Mouse (Mus musculus): ENCODE data around the gene Vamp3. TPM values are rescaled to one million over a fixed set of nuclear protein-coding genes. Genes with fewer than 3 reads are reported as not detected.
A peak's percentile ranks its signal among the peaks of the same experiment; 100 is the strongest.
"Not testable (repeated sequence)": the region's sequence is repeated elsewhere in the genome, so short reads cannot be mapped to it uniquely, and the experiment has no call there.

The Vamp3 gene
- polyA plus RNA-seq, 1 experiment: 34.5 TPM

- Histone ChIP-seq H3K4me3 (ENCODE audit: low read depth, low read length) (no peak overlapping the region), H3K27ac (ENCODE audit: insufficient read depth, low read depth, low read length) (no peak overlapping the region), H3K27me3 (ENCODE audit: control insufficient read depth, insufficient read depth, low read length) (no peaks in the 10 kb centered on the region), H3K36me3 (ENCODE audit: control insufficient read depth, insufficient read depth, low read length) (peaks cover 31% of the 10 kb centered on the region), H3K4me1 (ENCODE audit: control insufficient read depth, insufficient read depth, insufficient read length, low read length) (no peaks in the 10 kb centered on the region)
- 96% methylated on average over 11 of the region's 11 CpGs for WGBS
- TF ChIP-seq POLR2A (IDR thresholded peaks at IDR 0.05; ENCODE audit: low read depth, low read length) (no peak), CTCF (IDR thresholded peaks at IDR 0.05; ENCODE audit: extremely low read depth, insufficient read length, insufficient replicate concordance, low read depth, low read length) (no peak)
Measured at GRCm38 (mm10) chr4:151037800-151038199, 20.0 kb downstream of the Vamp3 start.

GRCm38 (mm10) chr4:151036521-151036920 is 21.2 kb downstream of the Vamp3 start:
- WGBS: 90% methylated on average over 7 of the region's 7 CpGs
- no peak for TF ChIP-seq POLR2A (IDR thresholded peaks at IDR 0.05; ENCODE audit: low read depth, low read length)
- TF ChIP-seq CTCF (IDR thresholded peaks at IDR 0.05; ENCODE audit: extremely low read depth, insufficient read length, insufficient replicate concordance, low read depth, low read length): no peak
- H3K27me3 ChIP-seq (ENCODE audit: control insufficient read depth, insufficient read depth, low read length): no peaks in the 10 kb centered on the region
- no peak overlapping the region for H3K4me3 ChIP-seq (ENCODE audit: low read depth, low read length)
- H3K4me1 ChIP-seq (ENCODE audit: control insufficient read depth, insufficient read depth, insufficient read length, low read length): no peaks in the 10 kb centered on the region
- peaks cover 35% of the 10 kb centered on the region for H3K36me3 ChIP-seq (ENCODE audit: control insufficient read depth, insufficient read depth, low read length)
- H3K27ac ChIP-seq (ENCODE audit: insufficient read depth, low read depth, low read length): no peak overlapping the region

- no peaks in the 10 kb centered on the region for H3K4me1 ChIP-seq (ENCODE audit: control insufficient read depth, insufficient read depth, insufficient read length, low read length)
- no peak for TF ChIP-seq POLR2A (IDR thresholded peaks at IDR 0.05; ENCODE audit: low read depth, low read length)
- TF ChIP-seq CTCF (IDR thresholded peaks at IDR 0.05; ENCODE audit: extremely low read depth, insufficient read length, insufficient replicate concordance, low read depth, low read length): peak; percentile 68; the same call in 1 of the 2 replicates
- no peaks in the 10 kb centered on the region for H3K27me3 ChIP-seq (ENCODE audit: control insufficient read depth, insufficient read depth, low read length)
- no peak overlapping the region for H3K4me3 ChIP-seq (ENCODE audit: low read depth, low read length)
- H3K27ac ChIP-seq (ENCODE audit: insufficient read depth, low read depth, low read length): no peak overlapping the region
- 61% methylated on average over 6 of the region's 6 CpGs for WGBS
- H3K36me3 ChIP-seq (ENCODE audit: control insufficient read depth, insufficient read depth, low read length): peaks cover 36% of the 10 kb centered on the region
Measured at GRCm38 (mm10) chr4:151027001-151027400, 30.8 kb downstream of the Vamp3 start.

- no peaks in the 10 kb centered on the region for H3K27me3 ChIP-seq (ENCODE audit: control insufficient read depth, insufficient read depth, low read length)
Measured at GRCm38 (mm10) chr4:151024152-151024551, 33.6 kb downstream of the Vamp3 start.

GRCm38 (mm10) chr4:151017356-151017755 is 40.4 kb downstream of the Vamp3 start:
- H3K4me3 ChIP-seq (ENCODE audit: low read depth, low read length); H3K4me1 ChIP-seq (ENCODE audit: control insufficient read depth, insufficient read depth, insufficient read length, low read length); H3K27me3 ChIP-seq (ENCODE audit: control insufficient read depth, insufficient read depth, low read length); H3K27ac ChIP-seq (ENCODE audit: insufficient read depth, low read depth, low read length): not testable (repeated sequence)
- peaks cover 56% of the 10 kb centered on the region for H3K36me3 ChIP-seq (ENCODE audit: control insufficient read depth, insufficient read depth, low read length)
- 86% methylated on average over 1 of the region's 1 CpGs for WGBS

More at GRCm38 (mm10) chr4:151024152-151024551, 33.6 kb downstream of the Vamp3 start:
- peaks cover 43% of the 10 kb centered on the region for H3K36me3 ChIP-seq (ENCODE audit: control insufficient read depth, insufficient read depth, low read length)
- no peak for TF ChIP-seq POLR2A (IDR thresholded peaks at IDR 0.05; ENCODE audit: low read depth, low read length)
- no peak for TF ChIP-seq CTCF (IDR thresholded peaks at IDR 0.05; ENCODE audit: extremely low read depth, insufficient read length, insufficient replicate concordance, low read depth, low read length)
- 82% methylated on average over 9 of the region's 9 CpGs for WGBS
- no peak overlapping the region for H3K4me3 ChIP-seq (ENCODE audit: low read depth, low read length)
- no peaks in the 10 kb centered on the region for H3K4me1 ChIP-seq (ENCODE audit: control insufficient read depth, insufficient read depth, insufficient read length, low read length)
- no peak overlapping the region for H3K27ac ChIP-seq (ENCODE audit: insufficient read depth, low read depth, low read length)

- Histone ChIP-seq H3K27ac (ENCODE audit: insufficient read depth, low read depth, low read length) (no peak overlapping the region), H3K36me3 (ENCODE audit: control insufficient read depth, insufficient read depth, low read length) (peaks cover 51% of the 10 kb centered on the region), H3K4me3 (ENCODE audit: low read depth, low read length) (no peak overlapping the region), H3K27me3 (ENCODE audit: control insufficient read depth, insufficient read depth, low read length) (no peaks in the 10 kb centered on the region), H3K4me1 (ENCODE audit: control insufficient read depth, insufficient read depth, insufficient read length, low read length) (no peaks in the 10 kb centered on the region)
- no peak for TF ChIP-seq CTCF (IDR thresholded peaks at IDR 0.05; ENCODE audit: extremely low read depth, insufficient read length, insufficient replicate concordance, low read depth, low read length)
- TF ChIP-seq POLR2A (IDR thresholded peaks at IDR 0.05; ENCODE audit: low read depth, low read length): no peak
- 94% methylated on average over 10 of the region's 10 CpGs for WGBS
Measured at GRCm38 (mm10) chr4:151015946-151016345, 41.8 kb downstream of the Vamp3 start.

GRCm38 (mm10) chr4:151010316-151010715 is 47.4 kb downstream of the Vamp3 start:
- 92% methylated on average over 7 of the region's 7 CpGs for WGBS
- H3K4me1 ChIP-seq (ENCODE audit: control insufficient read depth, insufficient read depth, insufficient read length, low read length): no peaks in the 10 kb centered on the region
- peaks cover 31% of the 10 kb centered on the region for H3K36me3 ChIP-seq (ENCODE audit: control insufficient read depth, insufficient read depth, low read length)
- TF ChIP-seq CTCF (IDR thresholded peaks at IDR 0.05; ENCODE audit: extremely low read depth, insufficient read length, insufficient replicate concordance, low read depth, low read length) (no peak), POLR2A (IDR thresholded peaks at IDR 0.05; ENCODE audit: low read depth, low read length) (no peak)
- no peak overlapping the region for H3K27ac ChIP-seq (ENCODE audit: insufficient read depth, low read depth, low read length)
- no peak overlapping the region for H3K4me3 ChIP-seq (ENCODE audit: low read depth, low read length)
- H3K27me3 ChIP-seq (ENCODE audit: control insufficient read depth, insufficient read depth, low read length): no peaks in the 10 kb centered on the region

GRCm38 (mm10) chr4:151006945-151007344 is 50.8 kb downstream of the Vamp3 start:
- 59% methylated on average over 6 of the region's 6 CpGs for WGBS
- Histone ChIP-seq H3K27me3 (ENCODE audit: control insufficient read depth, insufficient read depth, low read length) (no peaks in the 10 kb centered on the region; the same call in 1 of the 2 replicates), H3K36me3 (ENCODE audit: control insufficient read depth, insufficient read depth, low read length) (peaks cover 16% of the 10 kb centered on the region), H3K4me1 (ENCODE audit: control insufficient read depth, insufficient read depth, insufficient read length, low read length) (no peaks in the 10 kb centered on the region), H3K4me3 (ENCODE audit: low read depth, low read length) (no peak overlapping the region), H3K27ac (ENCODE audit: insufficient read depth, low read depth, low read length) (no peak overlapping the region)
- peak; percentile 64; the same call in 1 of the 2 replicates for TF ChIP-seq CTCF (IDR thresholded peaks at IDR 0.05; ENCODE audit: extremely low read depth, insufficient read length, insufficient replicate concordance, low read depth, low read length)
- no peak for TF ChIP-seq POLR2A (IDR thresholded peaks at IDR 0.05; ENCODE audit: low read depth, low read length)

Measured in small intestine, adult 2 months (tissue).